7 mouse cellular contexts compared by ENCODE assay signal in the genomic region with DNA sequence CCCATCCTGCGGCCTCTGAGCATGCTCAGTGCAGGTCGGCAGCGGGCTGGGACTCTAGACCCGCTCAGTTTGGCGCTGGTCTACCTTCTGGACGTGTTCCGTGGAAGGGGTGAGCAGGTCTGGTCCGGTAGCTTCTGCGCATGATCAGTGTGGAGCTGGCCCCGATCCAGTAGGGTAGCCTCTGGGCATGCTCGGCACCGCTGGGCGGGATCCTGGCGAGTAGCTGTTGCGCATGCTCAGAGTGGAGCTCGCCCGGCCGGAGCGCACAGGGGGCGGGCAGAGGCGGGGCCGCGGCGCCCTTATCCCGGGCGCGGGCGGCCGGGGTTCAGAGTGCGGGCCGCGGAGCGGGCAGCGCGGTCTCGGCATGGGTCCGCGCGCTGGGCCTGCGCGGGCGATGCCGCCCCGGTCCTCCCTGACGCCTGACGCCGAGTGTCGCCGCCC. TPM values are rescaled to one million over a fixed set of nuclear protein-coding genes. Genes with fewer than 3 reads are reported as not detected.
DNase-seq lines count a peak whose midpoint lies in the region; ATAC-seq lines count a peak whose summit lies in the region.

A gene (plus strand): TSS at position 255 of the 441 bp plus-strand sequence.

- H3K4me1 ChIP-seq in embryonic facial prominence, embryonic 11.5 days (ENCODE audit: control insufficient read depth, insufficient read depth, low read length) = no peaks in the 10 kb centered on the region
- H3K4me1 ChIP-seq in limb, embryonic 11.5 days (ENCODE audit: control insufficient read depth, insufficient read depth, low read length) = peaks cover 9% of the 10 kb centered on the region
- peaks cover 23% of the 10 kb centered on the region for H3K4me1 ChIP-seq in midbrain, embryonic 14.5 days (ENCODE audit: control insufficient read depth, insufficient read depth, low read length)

- under 1% methylated on average over 28 of the region's 49 CpGs for WGBS in embryonic facial prominence, embryonic 11.5 days
- WGBS in limb, embryonic 11.5 days = under 1% methylated on average over 38 of the region's 49 CpGs
- under 1% methylated on average over 49 of the region's 49 CpGs for WGBS in midbrain, embryonic 14.5 days

- peak; percentile 99 for DNase-seq in adrenal gland, postnatal 14 days
- DNase-seq in embryonic facial prominence, embryonic 11.5 days (ENCODE audit: low spot score) = peak; percentile 97
- DNase-seq in heart, adult 11 months = peak; percentile 100
- DNase-seq in kidney, adult 18-20 months = peak; percentile 100
- DNase-seq in limb, embryonic 11.5 days (ENCODE audit: low spot score) = peak; percentile 98
- peak; percentile 98 for DNase-seq in midbrain, embryonic 14.5 days
- peak; percentile 98 for DNase-seq in spleen, adult 18-20 months

- peak within 1 kb of the TSS; percentile 96 for H3K4me2 ChIP-seq in embryonic facial prominence, embryonic 11.5 days (ENCODE audit: low read depth, low read length)
- peak within 1 kb of the TSS; percentile 94 for H3K4me2 ChIP-seq in limb, embryonic 11.5 days (ENCODE audit: low read depth, severe bottlenecking)
- peak within 1 kb of the TSS; percentile 91 for H3K4me2 ChIP-seq in midbrain, embryonic 14.5 days (ENCODE audit: low read length)

- ATAC-seq in embryonic facial prominence, embryonic 11.5 days (replicated peaks; ENCODE audit: insufficient number of reproducible peaks, low FRiP score, low TSS enrichment, low read depth) = peak; percentile 94
- peak; percentile 93 for ATAC-seq in limb, embryonic 11.5 days (ENCODE audit: insufficient number of reproducible peaks, low FRiP score, low TSS enrichment, low read depth)
- peak; percentile 92 for ATAC-seq in midbrain, embryonic 14.5 days (ENCODE audit: low FRiP score, low TSS enrichment)

- peak within 1 kb of the TSS; percentile 75 for H3K4me3 ChIP-seq in embryonic facial prominence, embryonic 11.5 days (ENCODE audit: low read depth, low read length)
- peak within 1 kb of the TSS; percentile 87 for H3K4me3 ChIP-seq in limb, embryonic 11.5 days (ENCODE audit: low read depth, low read length)
- H3K4me3 ChIP-seq in midbrain, embryonic 14.5 days (replicated peaks; ENCODE audit: low read depth, low read length) = peak within 1 kb of the TSS; percentile 85

- H3K9me3 ChIP-seq in embryonic facial prominence, embryonic 11.5 days (replicated peaks; ENCODE audit: control insufficient read depth, low read length) = no peaks in the 10 kb centered on the region
- H3K9me3 ChIP-seq in limb, embryonic 11.5 days (ENCODE audit: control insufficient read depth, low read length) = no peaks in the 10 kb centered on the region
- H3K9me3 ChIP-seq in midbrain, embryonic 14.5 days (ENCODE audit: control insufficient read depth, low read length) = no peaks in the 10 kb centered on the region

- no peaks in the 10 kb centered on the region for H3K27me3 ChIP-seq in embryonic facial prominence, embryonic 11.5 days (ENCODE audit: control insufficient read depth, insufficient read depth, low read length)
- no peaks in the 10 kb centered on the region for H3K27me3 ChIP-seq in limb, embryonic 11.5 days (ENCODE audit: control insufficient read depth, insufficient read depth, low read length)
- H3K27me3 ChIP-seq in midbrain, embryonic 14.5 days (ENCODE audit: control insufficient read depth, insufficient read depth, low read length) = no peaks in the 10 kb centered on the region

- peak within 1 kb of the TSS; percentile 59 for H3K27ac ChIP-seq in embryonic facial prominence, embryonic 11.5 days (replicated peaks; ENCODE audit: low read depth, low read length)
- H3K27ac ChIP-seq in limb, embryonic 11.5 days (replicated peaks; ENCODE audit: low read depth, low read length) = peak within 1 kb of the TSS; percentile 38
- peak within 1 kb of the TSS; percentile 84 for H3K27ac ChIP-seq in midbrain, embryonic 14.5 days (replicated peaks; ENCODE audit: low read depth, low read length)

- peak within 1 kb of the TSS; percentile 76 for H3K9ac ChIP-seq in embryonic facial prominence, embryonic 11.5 days (replicated peaks; ENCODE audit: low read length)
- peak within 1 kb of the TSS; percentile 78 for H3K9ac ChIP-seq in limb, embryonic 11.5 days (ENCODE audit: low read length)
- peak within 1 kb of the TSS; percentile 84 for H3K9ac ChIP-seq in midbrain, embryonic 14.5 days (replicated peaks; ENCODE audit: low read length)

- no peaks in the 10 kb centered on the region for H3K36me3 ChIP-seq in embryonic facial prominence, embryonic 11.5 days (replicated peaks; ENCODE audit: control insufficient read depth, insufficient read depth, low read depth, low read length)
- no peaks in the 10 kb centered on the region for H3K36me3 ChIP-seq in limb, embryonic 11.5 days (ENCODE audit: control insufficient read depth, insufficient read depth, low read length)
- H3K36me3 ChIP-seq in midbrain, embryonic 14.5 days (ENCODE audit: control insufficient read depth, insufficient read depth, low read length) = 0 out of 2 replicates have a peak, but pooled peaks cover 3% of the 10 kb centered on the region

RNA-seq across cellular contexts. Expression of the gene that starts here (rescaled TPM):
- 15.3 and 15.7 TPM in 2 replicates for total RNA-seq in adrenal gland, postnatal 14 days (2021)
- 20.3 and 21.0 TPM in 2 replicates for polyA plus RNA-seq in embryonic facial prominence, embryonic 11.5 days (2014; fragmentation: Nextera tagmentation; extraction: Ambion mirVana)
- 20.9 and 21.0 TPM in 2 replicates for polyA plus RNA-seq in limb, embryonic 11.5 days (2014; fragmentation: Nextera tagmentation; extraction: Ambion mirVana)
- polyA plus RNA-seq in midbrain, embryonic 14.5 days (2014; fragmentation: Nextera tagmentation; extraction: Ambion mirVana) = 21.1 and 22.0 TPM in 2 replicates

Comparison
In these comparisons a context has a peak if more than half of its experiments do, and no peak if none do; other contexts are left out.
1. Peak in every context shown above with its lines: DNase-seq, ATAC-seq, H3K4me3 ChIP-seq and H3K27ac ChIP-seq.